Mouse (Mus musculus) olfactory bulb, adult 2 months (tissue): ENCODE data around the gene Bcat1.

Experiments
- CTCF ChIP-seq: fragments of 200-500 bp; IDR thresholded peaks from 2 replicates; pipeline ENCODE4 v1.5.1; 2012; ENCODE audit warnings: low read depth, mild to moderate bottlenecking, low read length, moderate library complexity; ENCODE audit not compliant: insufficient read depth
- POLR2A ChIP-seq: fragments of 200-500 bp; IDR thresholded peaks from 2 replicates; pipeline ENCODE4 v1.6.1; 2012; ENCODE audit warnings: mild to moderate bottlenecking, low read depth, low read length, moderate library complexity; ENCODE audit not compliant: insufficient read depth

- TF ChIP-seq CTCF (no peak), POLR2A (no peak)
Measured at GRCm38 (mm10) chr6:144997229-144997628, 78.8 kb downstream of the Bcat1 start.
